Mouse (Mus musculus) erythroblast, adult 5-6 weeks (primary cell): Measurements from ENCODE around the gene Abhd16a. TPM values are rescaled to one million over a fixed set of nuclear protein-coding genes. Genes with fewer than 3 reads are reported as not detected.

Experiments used
- ATAC-seq: replicated peaks from 2 replicates; pipeline ENCODE4 v1.8.0; 2016; ENCODE audit warnings: moderate number of reproducible peaks, mild to moderate bottlenecking, moderate TSS enrichment, inconsistent platforms; ENCODE audit not compliant: poor library complexity, low FRiP score, severe bottlenecking
- total RNA-seq, 2 experiments: library from RNA; stranded (forward) in 1 of 2; stranded (reverse) in 1 of 2; fragments of 150-400 nt in 1 of 2; fragments of 200-764, 138-1000 nt in 1 of 2; gene quantifications; 2 replicates each; pipeline versions ENCODE4 v1.2.3 to v1.2.4; 2015 to 2017; ENCODE audit warnings: low replicate concordance in 2 of 2

The Abhd16a gene
- total RNA-seq, 2 experiments from 2014 or later: 28.1 to 33.3 TPM

- ATAC-seq: peak; percentile 60
These were observed 46.7 kb downstream of the Abhd16a start for GRCm38 (mm10) chr17:35135591-35136320.

GRCm38 (mm10) chr17:35139269-35139668 lies 50.2 kb downstream of the Abhd16a start:
- no peak for ATAC-seq

GRCm38 (mm10) chr17:35140490-35140996 lies 51.5 kb downstream of the Abhd16a start:
- no peak for ATAC-seq

GRCm38 (mm10) chr17:35141971-35142370 lies 52.9 kb downstream of the Abhd16a start:
- no peak for ATAC-seq

- ATAC-seq: no peak
These were observed 57.1 kb downstream of the Abhd16a start for GRCm38 (mm10) chr17:35146139-35146538.

- ATAC-seq: no peak
These were observed 58.3 kb downstream of the Abhd16a start for GRCm38 (mm10) chr17:35147348-35147747.

GRCm38 (mm10) chr17:35147922-35148639 lies 59.0 kb downstream of the Abhd16a start:
- ATAC-seq: no peak

GRCm38 (mm10) chr17:35152121-35152520 lies 63.1 kb downstream of the Abhd16a start:
- ATAC-seq: no peak

Other genes with a start within 250 kb of the Abhd16a start
Only the 30 nearest of the 44 such genes appear.
- 4.0 and 7.3 TPM in 2 replicates for gene Hspa1b, start 130.0 kb upstream of the Abhd16a start, total RNA-seq (2015; ENCODE audit: low replicate concordance)
- gene Hspa1b, start 130.0 kb upstream of the Abhd16a start, total RNA-seq (2017; ENCODE audit: low replicate concordance): 4.3 and 7.9 TPM in 2 replicates
- gene Gm20481, start 119.4 kb upstream of the Abhd16a start, total RNA-seq (2015; ENCODE audit: low replicate concordance): not detected in 2 replicates
- not detected in 2 replicates for gene Gm20481, start 119.4 kb upstream of the Abhd16a start, total RNA-seq (2017; ENCODE audit: low replicate concordance)
- 1.5 and 2.9 TPM in 2 replicates for gene Hspa1a, start 117.1 kb upstream of the Abhd16a start, total RNA-seq (2015; ENCODE audit: low replicate concordance)
- gene Hspa1a, start 117.1 kb upstream of the Abhd16a start, total RNA-seq (2017; ENCODE audit: low replicate concordance): 5.0 and 5.4 TPM in 2 replicates
- not detected in 2 replicates for gene Hspa1l, start 116.6 kb upstream of the Abhd16a start, total RNA-seq (2015; ENCODE audit: low replicate concordance)
- gene Hspa1l, start 116.6 kb upstream of the Abhd16a start, total RNA-seq (2017; ENCODE audit: low replicate concordance): not detected in 2 replicates
- 46.8 and 50.3 TPM in 2 replicates for gene Lsm2, start 107.4 kb upstream of the Abhd16a start, total RNA-seq (2015; ENCODE audit: low replicate concordance)
- gene Lsm2, start 107.4 kb upstream of the Abhd16a start, total RNA-seq (2017; ENCODE audit: low replicate concordance): 11.2 and 16.7 TPM in 2 replicates
- gene Vars, start 88.3 kb upstream of the Abhd16a start, total RNA-seq (2015; ENCODE audit: low replicate concordance): 24.4 and 33.4 TPM in 2 replicates
- 37.4 and 45.0 TPM in 2 replicates for gene Vars, start 88.3 kb upstream of the Abhd16a start, total RNA-seq (2017; ENCODE audit: low replicate concordance)
- not detected in 2 replicates for gene Vwa7, start 72.7 kb upstream of the Abhd16a start, total RNA-seq (2015; ENCODE audit: low replicate concordance)
- gene Vwa7, start 72.7 kb upstream of the Abhd16a start, total RNA-seq (2017; ENCODE audit: low replicate concordance): not detected in 2 replicates
- 2.3 TPM in 1 of 2 replicates, not detected in the other for gene Sapcd1, start 61.2 kb upstream of the Abhd16a start, total RNA-seq (2015; ENCODE audit: low replicate concordance)
- gene Sapcd1, start 61.2 kb upstream of the Abhd16a start, total RNA-seq (2017; ENCODE audit: low replicate concordance): not detected in 2 replicates
- gene Msh5, start 42.5 kb upstream of the Abhd16a start, total RNA-seq (2015; ENCODE audit: low replicate concordance): 0.38 and 1.5 TPM in 2 replicates
- gene Msh5, start 42.5 kb upstream of the Abhd16a start, total RNA-seq (2017; ENCODE audit: low replicate concordance): 5.7 and 8.8 TPM in 2 replicates
- gene Clic1, start 39.3 kb upstream of the Abhd16a start, total RNA-seq (2015; ENCODE audit: low replicate concordance): 74.6 and 85.9 TPM in 2 replicates
- 66.9 and 68.8 TPM in 2 replicates for gene Clic1, start 39.3 kb upstream of the Abhd16a start, total RNA-seq (2017; ENCODE audit: low replicate concordance)
- gene Ddah2, start 30.2 kb upstream of the Abhd16a start, total RNA-seq (2015; ENCODE audit: low replicate concordance): 1.0 and 1.7 TPM in 2 replicates
- gene Ddah2, start 30.2 kb upstream of the Abhd16a start, total RNA-seq (2017; ENCODE audit: low replicate concordance): 2.2 TPM in 1 of 2 replicates, not detected in the other
- gene Ly6g6c, start 23.9 kb upstream of the Abhd16a start, total RNA-seq (2015; ENCODE audit: low replicate concordance): not detected in 2 replicates
- gene Ly6g6c, start 23.9 kb upstream of the Abhd16a start, total RNA-seq (2017; ENCODE audit: low replicate concordance): not detected in 2 replicates
- 0.42 TPM in 1 of 2 replicates, not detected in the other for gene Mpig6b, start 23.1 kb upstream of the Abhd16a start, total RNA-seq (2015; ENCODE audit: low replicate concordance)
- not detected in 2 replicates for gene Mpig6b, start 23.1 kb upstream of the Abhd16a start, total RNA-seq (2017; ENCODE audit: low replicate concordance)
- gene Ly6g6e, start 12.4 kb upstream of the Abhd16a start, total RNA-seq (2015; ENCODE audit: low replicate concordance): not detected in 2 replicates
- not detected in 2 replicates for gene Ly6g6e, start 12.4 kb upstream of the Abhd16a start, total RNA-seq (2017; ENCODE audit: low replicate concordance)
- gene Ly6g6d, start 11.2 kb upstream of the Abhd16a start, total RNA-seq (2015; ENCODE audit: low replicate concordance): not detected in 2 replicates
- 1.4 TPM in 1 of 2 replicates, not detected in the other for gene Ly6g6d, start 11.2 kb upstream of the Abhd16a start, total RNA-seq (2017; ENCODE audit: low replicate concordance)
- not detected in 2 replicates for gene Ly6g6f, start 3.7 kb upstream of the Abhd16a start, total RNA-seq (2015; ENCODE audit: low replicate concordance)
- gene Ly6g6f, start 3.7 kb upstream of the Abhd16a start, total RNA-seq (2017; ENCODE audit: low replicate concordance): not detected in 2 replicates
- not detected in 2 replicates for gene Ly6g5c, start 19.0 kb downstream of the Abhd16a start, total RNA-seq (2015; ENCODE audit: low replicate concordance)
- not detected in 2 replicates for gene Ly6g5c, start 19.0 kb downstream of the Abhd16a start, total RNA-seq (2017; ENCODE audit: low replicate concordance)
- gene Ly6g5b, start 26.2 kb downstream of the Abhd16a start, total RNA-seq (2015; ENCODE audit: low replicate concordance): 7.7 TPM in 1 of 2 replicates, not detected in the other
- 0.34 TPM in 1 of 2 replicates, not detected in the other for gene Ly6g5b, start 26.2 kb downstream of the Abhd16a start, total RNA-seq (2017; ENCODE audit: low replicate concordance)
- 10.9 and 14.8 TPM in 2 replicates for gene Gpank1, start 32.2 kb downstream of the Abhd16a start, total RNA-seq (2015; ENCODE audit: low replicate concordance)
- gene Gpank1, start 32.2 kb downstream of the Abhd16a start, total RNA-seq (2017; ENCODE audit: low replicate concordance): 15.8 and 20.4 TPM in 2 replicates
- gene Csnk2b, start 32.8 kb downstream of the Abhd16a start, total RNA-seq (2015; ENCODE audit: low replicate concordance): 156 and 181 TPM in 2 replicates
- 76.5 and 112 TPM in 2 replicates for gene Csnk2b, start 32.8 kb downstream of the Abhd16a start, total RNA-seq (2017; ENCODE audit: low replicate concordance)
- 0.63 and 1.5 TPM in 2 replicates for gene D17H6S53E, start 37.1 kb downstream of the Abhd16a start, total RNA-seq (2015; ENCODE audit: low replicate concordance)
- 2.6 and 2.8 TPM in 2 replicates for gene D17H6S53E, start 37.1 kb downstream of the Abhd16a start, total RNA-seq (2017; ENCODE audit: low replicate concordance)
- gene Apom, start 42.8 kb downstream of the Abhd16a start, total RNA-seq (2015; ENCODE audit: low replicate concordance): not detected in 2 replicates
- gene Apom, start 42.8 kb downstream of the Abhd16a start, total RNA-seq (2017; ENCODE audit: low replicate concordance): 0.94 TPM in 1 of 2 replicates, not detected in the other
- gene Bag6, start 45.9 kb downstream of the Abhd16a start, total RNA-seq (2015; ENCODE audit: low replicate concordance): 23.8 and 47.9 TPM in 2 replicates
- gene Bag6, start 45.9 kb downstream of the Abhd16a start, total RNA-seq (2017; ENCODE audit: low replicate concordance): 48.1 and 71.4 TPM in 2 replicates
- gene Prrc2a, start 75.6 kb downstream of the Abhd16a start, total RNA-seq (2015; ENCODE audit: low replicate concordance): 70.2 and 111 TPM in 2 replicates
- 15.1 and 22.6 TPM in 2 replicates for gene Prrc2a, start 75.6 kb downstream of the Abhd16a start, total RNA-seq (2017; ENCODE audit: low replicate concordance)
- gene Aif1, start 86.8 kb downstream of the Abhd16a start, total RNA-seq (2015; ENCODE audit: low replicate concordance): 14.4 and 19.8 TPM in 2 replicates
- gene Aif1, start 86.8 kb downstream of the Abhd16a start, total RNA-seq (2017; ENCODE audit: low replicate concordance): 8.7 and 15.8 TPM in 2 replicates
- 55.5 and 77.7 TPM in 2 replicates for gene Lst1, start 99.2 kb downstream of the Abhd16a start, total RNA-seq (2015; ENCODE audit: low replicate concordance)
- gene Lst1, start 99.2 kb downstream of the Abhd16a start, total RNA-seq (2017; ENCODE audit: low replicate concordance): 32.2 and 57.3 TPM in 2 replicates
- gene Ltb, start 105.2 kb downstream of the Abhd16a start, total RNA-seq (2015; ENCODE audit: low replicate concordance): 4.6 TPM in 1 of 2 replicates, not detected in the other
- 1.7 and 3.8 TPM in 2 replicates for gene Ltb, start 105.2 kb downstream of the Abhd16a start, total RNA-seq (2017; ENCODE audit: low replicate concordance)
- 10.7 and 19.2 TPM in 2 replicates for gene Tnf, start 112.7 kb downstream of the Abhd16a start, total RNA-seq (2015; ENCODE audit: low replicate concordance)
- gene Tnf, start 112.7 kb downstream of the Abhd16a start, total RNA-seq (2017; ENCODE audit: low replicate concordance): 2.8 and 8.3 TPM in 2 replicates
- gene Lta, start 116.1 kb downstream of the Abhd16a start, total RNA-seq (2015; ENCODE audit: low replicate concordance): not detected in 2 replicates
- gene Lta, start 116.1 kb downstream of the Abhd16a start, total RNA-seq (2017; ENCODE audit: low replicate concordance): not detected in 2 replicates
- not detected in 2 replicates for gene Gm16181, start 131.6 kb downstream of the Abhd16a start, total RNA-seq (2015; ENCODE audit: low replicate concordance)
- gene Gm16181, start 131.6 kb downstream of the Abhd16a start, total RNA-seq (2017; ENCODE audit: low replicate concordance): not detected in 2 replicates